Mouse (Mus musculus): ENCODE measurements at regions not wholly inside any gene's neighbourhood (a gene's known extent, or its start where the extent isn't known, plus 50 kb on each side); places are given as distances from the start of the nearest gene placed in this dataset.

- Histone ChIP-seq H3K9ac (replicated peaks; ENCODE audit: low read depth) (no peak overlapping the region), H3K36me3 (ENCODE audit: insufficient read depth, low read length) (no peaks in the 10 kb centered on the region), H3K27me3 (replicated peaks; ENCODE audit: insufficient read depth, low read length) (no peaks in the 10 kb centered on the region), H3K4me1 (ENCODE audit: insufficient read depth, low read depth, low read length) (no peaks in the 10 kb centered on the region), H3K27ac (ENCODE audit: low read length) (no peak overlapping the region), H3K4me2 (replicated peaks; ENCODE audit: low read depth, low read length) (no peak overlapping the region), H3K9me3 (ENCODE audit: low read length) (no peaks in the 10 kb centered on the region), H3K4me3 (ENCODE audit: low read depth, low read length) (no peak overlapping the region)
- no peak for TF ChIP-seq CTCF (IDR thresholded peaks at IDR 0.05)
- no peak for TF ChIP-seq EP300 (IDR thresholded peaks at IDR 0.05)
- DNase-seq (ENCODE audit: low spot score) (no peak), ATAC-seq (no peak)
- WGBS: 58% methylated on average over 2 of the region's 2 CpGs
Measured at GRCm38 (mm10) chr3:78077822-78078221, 1208.5 kb downstream of the Rapgef2 start.

- Histone ChIP-seq H3K4me2 (replicated peaks; ENCODE audit: low read depth, low read length) (no peak overlapping the region), H3K9ac (replicated peaks; ENCODE audit: low read depth) (no peak overlapping the region), H3K4me3 (ENCODE audit: low read depth, low read length) (no peak overlapping the region), H3K36me3 (ENCODE audit: insufficient read depth, low read length) (no peaks in the 10 kb centered on the region), H3K4me1 (ENCODE audit: insufficient read depth, low read depth, low read length) (no peaks in the 10 kb centered on the region), H3K27me3 (replicated peaks; ENCODE audit: insufficient read depth, low read length) (no peaks in the 10 kb centered on the region), H3K27ac (ENCODE audit: low read length) (no peak overlapping the region), H3K9me3 (ENCODE audit: low read length) (no peaks in the 10 kb centered on the region)
- no peak for TF ChIP-seq CTCF (IDR thresholded peaks at IDR 0.05)
- TF ChIP-seq EP300 (IDR thresholded peaks at IDR 0.05): no peak
- DNase-seq (ENCODE audit: low spot score) (no peak), ATAC-seq (no peak)
- WGBS: 17% methylated on average over 1 of the region's 1 CpGs
Measured at GRCm38 (mm10) chr3:78077275-78077674, 1209.0 kb downstream of the Rapgef2 start.

- no peak overlapping the region for H3K9ac ChIP-seq (replicated peaks; ENCODE audit: low read depth)
- H3K27ac ChIP-seq (ENCODE audit: low read length): no peak overlapping the region
- no peaks in the 10 kb centered on the region for H3K27me3 ChIP-seq (replicated peaks; ENCODE audit: insufficient read depth, low read length)
- TF ChIP-seq EP300 (IDR thresholded peaks at IDR 0.05) (no peak), CTCF (IDR thresholded peaks at IDR 0.05) (no peak)
- no peak for ATAC-seq
- WGBS: 31% methylated on average over 1 of the region's 1 CpGs
- no peaks in the 10 kb centered on the region for H3K36me3 ChIP-seq (ENCODE audit: insufficient read depth, low read length)
- no peak overlapping the region for H3K4me2 ChIP-seq (replicated peaks; ENCODE audit: low read depth, low read length)
- DNase-seq (ENCODE audit: low spot score): no peak
- H3K4me1 ChIP-seq (ENCODE audit: insufficient read depth, low read depth, low read length): no peaks in the 10 kb centered on the region
- H3K9me3 ChIP-seq (ENCODE audit: low read length): no peaks in the 10 kb centered on the region
- H3K4me3 ChIP-seq (ENCODE audit: low read depth, low read length): no peak overlapping the region
Measured at GRCm38 (mm10) chr3:78073040-78073439, 1213.3 kb downstream of the Rapgef2 start.

- Histone ChIP-seq H3K27me3 (replicated peaks; ENCODE audit: insufficient read depth, low read length) (no peaks in the 10 kb centered on the region), H3K36me3 (ENCODE audit: insufficient read depth, low read length) (no peaks in the 10 kb centered on the region), H3K9ac (replicated peaks; ENCODE audit: low read depth) (no peak overlapping the region), H3K27ac (ENCODE audit: low read length) (no peak overlapping the region), H3K4me2 (replicated peaks; ENCODE audit: low read depth, low read length) (no peak overlapping the region), H3K9me3 (ENCODE audit: low read length) (no peaks in the 10 kb centered on the region), H3K4me3 (ENCODE audit: low read depth, low read length) (no peak overlapping the region), H3K4me1 (ENCODE audit: insufficient read depth, low read depth, low read length) (no peaks in the 10 kb centered on the region)
- DNase-seq (ENCODE audit: low spot score): peak; percentile 12
- no peak for ATAC-seq
- TF ChIP-seq EP300 (IDR thresholded peaks at IDR 0.05): no peak
- 38% methylated on average over 3 of the region's 3 CpGs for WGBS
Measured at GRCm38 (mm10) chr3:78067113-78067639, 1219.1 kb downstream of the Rapgef2 start.

- no peak overlapping the region for H3K4me2 ChIP-seq (replicated peaks; ENCODE audit: low read depth, low read length)
- ATAC-seq (no peak), DNase-seq (ENCODE audit: low spot score) (no peak)
- no peaks in the 10 kb centered on the region for H3K36me3 ChIP-seq (ENCODE audit: insufficient read depth, low read length)
- TF ChIP-seq CTCF (IDR thresholded peaks at IDR 0.05): no peak
- no peak for TF ChIP-seq EP300 (IDR thresholded peaks at IDR 0.05)
- no peaks in the 10 kb centered on the region for H3K27me3 ChIP-seq (replicated peaks; ENCODE audit: insufficient read depth, low read length)
- H3K9ac ChIP-seq (replicated peaks; ENCODE audit: low read depth): no peak overlapping the region
- no peak overlapping the region for H3K4me3 ChIP-seq (ENCODE audit: low read depth, low read length)
- WGBS: 64% methylated on average over 4 of the region's 4 CpGs
- no peaks in the 10 kb centered on the region for H3K4me1 ChIP-seq (ENCODE audit: insufficient read depth, low read depth, low read length)
- no peak overlapping the region for H3K27ac ChIP-seq (ENCODE audit: low read length)
- H3K9me3 ChIP-seq (ENCODE audit: low read length): no peaks in the 10 kb centered on the region
Measured at GRCm38 (mm10) chr3:78066336-78066735, 1220.0 kb downstream of the Rapgef2 start.

GRCm38 (mm10) chr3:78062549-78062948 lies 1223.8 kb downstream of the Rapgef2 start:
- H3K4me3 ChIP-seq (ENCODE audit: low read depth, low read length): no peak overlapping the region
- H3K36me3 ChIP-seq (ENCODE audit: insufficient read depth, low read length): no peaks in the 10 kb centered on the region
- ATAC-seq (no peak), DNase-seq (ENCODE audit: low spot score) (no peak)
- H3K9me3 ChIP-seq (ENCODE audit: low read length): no peaks in the 10 kb centered on the region
- H3K4me2 ChIP-seq (replicated peaks; ENCODE audit: low read depth, low read length): no peak overlapping the region
- H3K27me3 ChIP-seq (replicated peaks; ENCODE audit: insufficient read depth, low read length): no peaks in the 10 kb centered on the region
- TF ChIP-seq EP300 (IDR thresholded peaks at IDR 0.05) (no peak), CTCF (IDR thresholded peaks at IDR 0.05) (no peak)
- H3K4me1 ChIP-seq (ENCODE audit: insufficient read depth, low read depth, low read length): no peaks in the 10 kb centered on the region
- no peak overlapping the region for H3K9ac ChIP-seq (replicated peaks; ENCODE audit: low read depth)
- 48% methylated on average over 3 of the region's 3 CpGs for WGBS
- H3K27ac ChIP-seq (ENCODE audit: low read length): no peak overlapping the region

Data from lung, postnatal 0 days (tissue).